Mouse (Mus musculus) lung, embryonic 16.5 days (tissue): Measurements from ENCODE around the gene Syne4. TPM values are rescaled to one million over a fixed set of nuclear protein-coding genes. Genes with fewer than 3 reads are reported as not detected.

Source experiments
- ATAC-seq: fragments of 200-750 bp; cut with Nextera tagmentation; 2 replicates; pipeline ENCODE4 v1.8.0; 2017; ENCODE audit warnings: low read depth, mild to moderate bottlenecking, moderate library complexity
- H3K27ac ChIP-seq: fragments of 300-500 bp; sonication (generic); 2 replicates; pipeline ENCODE4 v1.5.1; 2014; ENCODE audit warnings: mild to moderate bottlenecking, control low read depth, low read length
- H3K27me3 ChIP-seq: fragments of 300-500 bp; sonication (generic); 2 replicates; pipeline ENCODE4 v1.6.1; 2014; ENCODE audit warnings: low read depth, low read length, mixed read lengths; ENCODE audit not compliant: control insufficient read depth, insufficient read depth
- H3K36me3 ChIP-seq: fragments of 300-500 bp; sonication (generic); 2 replicates; pipeline ENCODE4 v1.6.1; 2014; ENCODE audit warnings: low read length; ENCODE audit not compliant: control insufficient read depth, insufficient read depth
- H3K4me1 ChIP-seq: fragments of 300-500 bp; sonication (generic); replicated peaks from 2 replicates; pipeline ENCODE4 v1.6.1; 2014; ENCODE audit warnings: low read length, mixed read lengths; ENCODE audit not compliant: control insufficient read depth, insufficient read depth
- H3K4me2 ChIP-seq: fragments of 300-500 bp; sonication (generic); 2 replicates; pipeline ENCODE4 v1.6.1; 2014; ENCODE audit warnings: low read depth, low read length, control low read depth
- H3K4me3 ChIP-seq: fragments of 300-500 bp; sonication (generic); 2 replicates; pipeline ENCODE4 v1.5.1; 2014; ENCODE audit warnings: mild to moderate bottlenecking, low read length, control low read depth
- H3K9ac ChIP-seq: fragments of 300-500 bp; sonication (generic); 2 replicates; pipeline ENCODE4 v1.6.1; 2014; ENCODE audit warnings: low read length, control low read depth
- H3K9me3 ChIP-seq: fragments of 300-500 bp; sonication (generic); 2 replicates; pipeline ENCODE4 v1.6.1; 2016; ENCODE audit warnings: low read length; ENCODE audit not compliant: control insufficient read depth
- WGBS: fragments of 180-500 bp; shearing (Covaris S2); extraction: QIAGEN DNeasy Blood & Tissue Kit; methylation state at CpG from one replicate; pipeline ENCODE4 v1.1.7; 2014; 5-methylcytosine and 5-hydroxymethylcytosine counted together
- polyA plus RNA-seq: library from polyadenylated mRNA; unstranded; fragments of >200 nt; fragmentation: Nextera tagmentation; extraction: Ambion mirVana; gene quantifications from 2 replicates; pipeline ENCODE4 v1.2.1, GENCODE M21; 2015

Gene Syne4
- polyA plus RNA-seq, 1 experiment from 2014 or later = 33.6 TPM

GRCm38 (mm10) chr7:30332622-30333259 is 18.1 kb downstream of the Syne4 start:
- Histone ChIP-seq H3K27me3 (peaks cover 11% of the 10 kb centered on the region; the same call in 1 of the 2 replicates), H3K9me3 (no peaks in the 10 kb centered on the region), H3K9ac (no peak overlapping the region), H3K4me1 (peaks cover 30% of the 10 kb centered on the region), H3K4me3 (no peak overlapping the region), H3K36me3 (no peaks in the 10 kb centered on the region), H3K4me2 (no peak overlapping the region), H3K27ac (no peak overlapping the region)
- WGBS = 57% methylated on average over 18 of the region's 18 CpGs
- no peak for ATAC-seq

GRCm38 (mm10) chr7:30333436-30333835 is 18.8 kb downstream of the Syne4 start:
- WGBS = 3% methylated on average over 4 of the region's 4 CpGs
- no peak overlapping the region for H3K9ac ChIP-seq
- peaks cover 11% of the 10 kb centered on the region; the same call in 1 of the 2 replicates for H3K27me3 ChIP-seq
- no peaks in the 10 kb centered on the region for H3K9me3 ChIP-seq
- H3K36me3 ChIP-seq = no peaks in the 10 kb centered on the region
- peak; percentile 77 for ATAC-seq
- H3K27ac ChIP-seq = peak overlapping the region; percentile 39
- no peak overlapping the region for H3K4me2 ChIP-seq
- no peak overlapping the region for H3K4me3 ChIP-seq
- H3K4me1 ChIP-seq = peaks cover 26% of the 10 kb centered on the region

- Histone ChIP-seq H3K27me3 (peaks cover 11% of the 10 kb centered on the region; the same call in 1 of the 2 replicates), H3K9ac (no peak overlapping the region), H3K4me3 (no peak overlapping the region), H3K4me2 (no peak overlapping the region), H3K4me1 (peaks cover 24% of the 10 kb centered on the region), H3K27ac (no peak overlapping the region), H3K36me3 (no peaks in the 10 kb centered on the region), H3K9me3 (no peaks in the 10 kb centered on the region)
- 49% methylated on average over 5 of the region's 5 CpGs for WGBS
- ATAC-seq = no peak
These were observed 20.0 kb downstream of the Syne4 start for GRCm38 (mm10) chr7:30334563-30334962.

GRCm38 (mm10) chr7:30335688-30336087 is 21.1 kb downstream of the Syne4 start:
- no peak overlapping the region for H3K4me3 ChIP-seq
- H3K9ac ChIP-seq = no peak overlapping the region
- WGBS = 74% methylated on average over 6 of the region's 6 CpGs

GRCm38 (mm10) chr7:30336384-30336783 is 21.8 kb downstream of the Syne4 start:
- H3K36me3 ChIP-seq = no peaks in the 10 kb centered on the region
- no peaks in the 10 kb centered on the region for H3K9me3 ChIP-seq
- ATAC-seq = peak; percentile 36
- no peak overlapping the region for H3K4me3 ChIP-seq
- no peak overlapping the region for H3K27ac ChIP-seq
- peaks cover 24% of the 10 kb centered on the region for H3K4me1 ChIP-seq
- H3K9ac ChIP-seq = no peak overlapping the region
- peaks cover 11% of the 10 kb centered on the region; the same call in 1 of the 2 replicates for H3K27me3 ChIP-seq
- H3K4me2 ChIP-seq = 0 out of 2 replicates have a peak overlapping the region, but pooled peaks have one; percentile 16
- WGBS = 1% methylated on average over 9 of the region's 9 CpGs

More at GRCm38 (mm10) chr7:30335688-30336087, 21.1 kb downstream of the Syne4 start:
- Histone ChIP-seq H3K9me3 (no peaks in the 10 kb centered on the region), H3K4me1 (peaks cover 24% of the 10 kb centered on the region), H3K27ac (no peak overlapping the region), H3K27me3 (peaks cover 11% of the 10 kb centered on the region; the same call in 1 of the 2 replicates), H3K36me3 (no peaks in the 10 kb centered on the region), H3K4me2 (no peak overlapping the region)
- ATAC-seq = no peak

- H3K4me3 ChIP-seq = no peak overlapping the region
- H3K36me3 ChIP-seq = no peaks in the 10 kb centered on the region
- no peaks in the 10 kb centered on the region for H3K9me3 ChIP-seq
- ATAC-seq = no peak
- H3K4me2 ChIP-seq = no peak overlapping the region
- H3K9ac ChIP-seq = no peak overlapping the region
- WGBS = 64% methylated on average over 5 of the region's 5 CpGs
- H3K27me3 ChIP-seq = peaks cover 11% of the 10 kb centered on the region; the same call in 1 of the 2 replicates
- no peak overlapping the region for H3K27ac ChIP-seq
- H3K4me1 ChIP-seq = 0 out of 2 replicates have a peak, but pooled peaks cover 2% of the 10 kb centered on the region
These were observed 25.0 kb downstream of the Syne4 start for GRCm38 (mm10) chr7:30339432-30340109.

GRCm38 (mm10) chr7:30346635-30347379 is 32.2 kb downstream of the Syne4 start:
- no peak for ATAC-seq
- Histone ChIP-seq H3K4me2 (no peak overlapping the region), H3K4me1 (no peaks in the 10 kb centered on the region), H3K9me3 (no peaks in the 10 kb centered on the region), H3K36me3 (no peaks in the 10 kb centered on the region), H3K27me3 (peaks cover 16% of the 10 kb centered on the region), H3K4me3 (no peak overlapping the region), H3K27ac (no peak overlapping the region), H3K9ac (no peak overlapping the region)
- 23% methylated on average over 21 of the region's 21 CpGs for WGBS

- Histone ChIP-seq H3K4me3 (no peak overlapping the region), H3K4me2 (no peak overlapping the region), H3K36me3 (no peaks in the 10 kb centered on the region), H3K9ac (no peak overlapping the region), H3K27me3 (peaks cover 16% of the 10 kb centered on the region), H3K27ac (no peak overlapping the region), H3K9me3 (no peaks in the 10 kb centered on the region), H3K4me1 (no peaks in the 10 kb centered on the region)
- WGBS = 1% methylated on average over 30 of the region's 30 CpGs
- no peak for ATAC-seq
These were observed 33.2 kb downstream of the Syne4 start for GRCm38 (mm10) chr7:30347828-30348227.

- Histone ChIP-seq H3K36me3 (no peaks in the 10 kb centered on the region), H3K4me3 (no peak overlapping the region), H3K27me3 (peaks cover 5% of the 10 kb centered on the region), H3K9me3 (no peaks in the 10 kb centered on the region), H3K4me1 (no peaks in the 10 kb centered on the region), H3K9ac (no peak overlapping the region), H3K4me2 (no peak overlapping the region), H3K27ac (no peak overlapping the region)
- no peak for ATAC-seq
- WGBS = 13% methylated on average over 6 of the region's 6 CpGs
These were observed 38.7 kb downstream of the Syne4 start for GRCm38 (mm10) chr7:30353279-30353822.
